Mouse (Mus musculus) heart, embryonic 16.5 days (tissue): ENCODE data around the gene Tuba8. TPM values are rescaled to one million over a fixed set of nuclear protein-coding genes. Genes with fewer than 3 reads are reported as not detected.

ENCODE experiments used
- ATAC-seq: fragments of 200-750 bp; cut with Nextera tagmentation; replicated peaks from 2 replicates; pipeline ENCODE4 v1.8.0; 2017; ENCODE audit warnings: moderate number of reproducible peaks; ENCODE audit not compliant: insufficient read depth, low FRiP score; ENCODE audit errors: extremely low read depth
- H3K27ac ChIP-seq: fragments of 300-500 bp; sonication (generic); 2 replicates; pipeline ENCODE4 v1.5.1; 2014; ENCODE audit warnings: mild to moderate bottlenecking, low read length, control low read depth, moderate library complexity
- H3K27me3 ChIP-seq: fragments of 300-500 bp; sonication (generic); 2 replicates; pipeline ENCODE4 v1.6.1; 2014; ENCODE audit warnings: low read length, mixed read lengths; ENCODE audit not compliant: control insufficient read depth, insufficient read depth
- H3K36me3 ChIP-seq: fragments of 300-500 bp; sonication (generic); 2 replicates; pipeline ENCODE4 v1.6.1; 2014; ENCODE audit not compliant: control insufficient read depth, insufficient read depth
- H3K4me1 ChIP-seq: fragments of 300-500 bp; sonication (generic); 2 replicates; pipeline ENCODE4 v1.6.1; 2014; ENCODE audit warnings: low read length, mixed read lengths; ENCODE audit not compliant: control insufficient read depth, insufficient read depth
- H3K4me2 ChIP-seq: fragments of 300-500 bp; sonication (generic); 2 replicates; pipeline ENCODE4 v1.6.1; 2014; ENCODE audit warnings: low read depth, mild to moderate bottlenecking, control low read depth, low read length
- H3K4me3 ChIP-seq: fragments of 300-500 bp; sonication (generic); 2 replicates; pipeline ENCODE4 v1.5.1; 2014; ENCODE audit warnings: mild to moderate bottlenecking, control low read depth, low read length
- H3K9ac ChIP-seq: fragments of 300-500 bp; sonication (generic); 2 replicates; pipeline ENCODE4 v1.6.1; 2014; ENCODE audit warnings: low read length, control low read depth
- H3K9me3 ChIP-seq: fragments of 300-500 bp; sonication (generic); replicated peaks from 2 replicates; pipeline ENCODE4 v1.6.1; 2016; ENCODE audit warnings: low read length; ENCODE audit not compliant: control insufficient read depth
- WGBS: fragments of 180-500 bp; shearing (Covaris S2); extraction: QIAGEN DNeasy Blood & Tissue Kit; methylation state at CpG from one replicate; pipeline ENCODE4 v1.1.7; 2014; 5-methylcytosine and 5-hydroxymethylcytosine counted together
- polyA plus RNA-seq: library from polyadenylated mRNA; unstranded; fragments of >200 nt; fragmentation: Nextera tagmentation; extraction: Ambion mirVana; gene quantifications from 2 replicates; pipeline ENCODE4 v1.2.1, GENCODE M21; 2015

The Tuba8 gene
- polyA plus RNA-seq, 1 experiment from 2014 or later: 1.2 TPM

- 85% methylated on average over 7 of the region's 7 CpGs for WGBS
- H3K4me1 ChIP-seq: peaks cover 14% of the 10 kb centered on the region
Measured at GRCm38 (mm10) chr6:121177118-121177708, 33.3 kb upstream of the Tuba8 start.

GRCm38 (mm10) chr6:121178700-121179358 lies 31.7 kb upstream of the Tuba8 start:
- H3K9me3 ChIP-seq: no peaks in the 10 kb centered on the region
- no peak overlapping the region for H3K9ac ChIP-seq
- no peak overlapping the region for H3K4me2 ChIP-seq
- H3K4me1 ChIP-seq: peaks cover 10% of the 10 kb centered on the region
- no peak for ATAC-seq
- no peaks in the 10 kb centered on the region for H3K36me3 ChIP-seq
- WGBS: 50% methylated on average over 7 of the region's 7 CpGs
- peak overlapping the region; percentile 41; the same call in 1 of the 2 replicates for H3K27ac ChIP-seq
- no peaks in the 10 kb centered on the region for H3K27me3 ChIP-seq
- H3K4me3 ChIP-seq: no peak overlapping the region

More at GRCm38 (mm10) chr6:121177118-121177708, 33.3 kb upstream of the Tuba8 start:
- Histone ChIP-seq H3K4me2 (no peak overlapping the region), H3K9ac (no peak overlapping the region), H3K9me3 (no peaks in the 10 kb centered on the region), H3K4me3 (no peak overlapping the region), H3K36me3 (no peaks in the 10 kb centered on the region), H3K27ac (no peak overlapping the region), H3K27me3 (no peaks in the 10 kb centered on the region)
- no peak for ATAC-seq

- WGBS: 65% methylated on average over 7 of the region's 7 CpGs
Measured at GRCm38 (mm10) chr6:121179846-121180245, 30.6 kb upstream of the Tuba8 start.

GRCm38 (mm10) chr6:121183414-121184173 lies 26.9 kb upstream of the Tuba8 start, which contains the start of gene Pex26:
Gene Pex26 (plus strand): TSS chr6:121183667.
- Histone ChIP-seq H3K4me3 (peak within 1 kb of the TSS; percentile 88), H3K4me2 (peak within 1 kb of the TSS; percentile 98), H3K9me3 (no peaks in the 10 kb centered on the region), H3K36me3 (peaks cover 9% of the 10 kb centered on the region), H3K27me3 (no peaks in the 10 kb centered on the region), H3K4me1 (peaks cover 12% of the 10 kb centered on the region), H3K27ac (peak within 1 kb of the TSS; percentile 83), H3K9ac (peak within 1 kb of the TSS; percentile 84)
- ATAC-seq: peak; percentile 83
- under 1% methylated on average over 32 of the region's 32 CpGs for WGBS

More at GRCm38 (mm10) chr6:121179846-121180245, 30.6 kb upstream of the Tuba8 start:
- Histone ChIP-seq H3K9me3 (no peaks in the 10 kb centered on the region), H3K4me1 (peaks cover 16% of the 10 kb centered on the region), H3K27me3 (no peaks in the 10 kb centered on the region), H3K4me3 (no peak overlapping the region), H3K36me3 (no peaks in the 10 kb centered on the region), H3K27ac (no peak overlapping the region), H3K4me2 (no peak overlapping the region), H3K9ac (no peak overlapping the region)
- ATAC-seq: no peak

- ATAC-seq: peak; percentile 71
- Histone ChIP-seq H3K4me3 (peak overlapping the region; percentile 88), H3K4me2 (peak overlapping the region; percentile 98), H3K36me3 (peaks cover 9% of the 10 kb centered on the region), H3K27me3 (no peaks in the 10 kb centered on the region), H3K9me3 (no peaks in the 10 kb centered on the region), H3K27ac (peak overlapping the region; percentile 83), H3K9ac (peak overlapping the region; percentile 84), H3K4me1 (peaks cover 9% of the 10 kb centered on the region; the same call in 1 of the 2 replicates)
- WGBS: 3% methylated on average over 35 of the region's 35 CpGs
Measured at GRCm38 (mm10) chr6:121184198-121185140, 26.0 kb upstream of the Tuba8 start.

GRCm38 (mm10) chr6:121185232-121185631 lies 25.3 kb upstream of the Tuba8 start:
- Histone ChIP-seq H3K4me2 (peak overlapping the region; percentile 98), H3K9me3 (no peaks in the 10 kb centered on the region), H3K4me1 (peaks cover 9% of the 10 kb centered on the region; the same call in 1 of the 2 replicates), H3K27me3 (no peaks in the 10 kb centered on the region), H3K36me3 (peaks cover 15% of the 10 kb centered on the region), H3K27ac (no peak overlapping the region), H3K4me3 (no peak overlapping the region), H3K9ac (0 out of 2 replicates have a peak overlapping the region, but pooled peaks have one; percentile 6)
- no peak for ATAC-seq
- WGBS: 78% methylated on average over 8 of the region's 8 CpGs

- H3K36me3 ChIP-seq: peaks cover 26% of the 10 kb centered on the region
- no peak overlapping the region for H3K27ac ChIP-seq
- no peak overlapping the region for H3K4me3 ChIP-seq
- H3K4me2 ChIP-seq: no peak overlapping the region
- ATAC-seq: no peak
- no peaks in the 10 kb centered on the region; the same call in 1 of the 2 replicates for H3K4me1 ChIP-seq
- no peak overlapping the region for H3K9ac ChIP-seq
- no peaks in the 10 kb centered on the region for H3K9me3 ChIP-seq
- 66% methylated on average over 11 of the region's 11 CpGs for WGBS
- no peaks in the 10 kb centered on the region for H3K27me3 ChIP-seq
Measured at GRCm38 (mm10) chr6:121191261-121192009, 19.1 kb upstream of the Tuba8 start.
